Mouse (Mus musculus) midbrain, postnatal 0 days (tissue): ENCODE results near the gene Sept11. TPM values are rescaled to one million over a fixed set of nuclear protein-coding genes. Genes with fewer than 3 reads are reported as not detected.

ENCODE experiments used
- ATAC-seq: fragments of 200-750 bp; cut with Nextera tagmentation; 2 replicates; pipeline ENCODE4 v1.8.0; 2017; ENCODE audit warnings: moderate number of reproducible peaks, mild to moderate bottlenecking, moderate TSS enrichment, moderate library complexity; ENCODE audit not compliant: low FRiP score
- DNase-seq: peaks from one replicate; pipeline ENCODE4 v3.0.0-alpha.2; 2015; ENCODE audit warnings: low spot score
- H3K27ac ChIP-seq: fragments of 300-500 bp; sonication (generic); 2 replicates; pipeline ENCODE4 v1.5.1; 2014; ENCODE audit warnings: low read depth, mild to moderate bottlenecking, low read length, mixed read lengths
- H3K27me3 ChIP-seq: fragments of 300-500 bp; sonication (generic); 2 replicates; pipeline ENCODE4 v1.6.1; 2014; ENCODE audit warnings: low read length, control low read depth, mixed read lengths; ENCODE audit not compliant: insufficient read depth
- H3K36me3 ChIP-seq: fragments of 300-500 bp; sonication (generic); 2 replicates; pipeline ENCODE4 v1.6.1; 2014; ENCODE audit warnings: low read length, control low read depth, mixed read lengths; ENCODE audit not compliant: insufficient read depth
- H3K4me1 ChIP-seq: fragments of 300-500 bp; sonication (generic); 2 replicates; pipeline ENCODE4 v1.6.1; 2014; ENCODE audit warnings: mild to moderate bottlenecking, control low read depth, antibody characterized with exemption, low read length, mixed read lengths; ENCODE audit not compliant: insufficient read depth
- H3K4me2 ChIP-seq: fragments of 300-500 bp; sonication (generic); 2 replicates; pipeline ENCODE4 v1.6.1; 2014; ENCODE audit warnings: low read depth, mild to moderate bottlenecking, low read length, mixed read lengths; ENCODE audit not compliant: poor library complexity, severe bottlenecking
- H3K4me3 ChIP-seq: fragments of 300-500 bp; sonication (generic); 2 replicates; pipeline ENCODE4 v1.5.1; 2014; ENCODE audit warnings: low read depth, mild to moderate bottlenecking, low read length, moderate library complexity
- H3K9ac ChIP-seq: fragments of 300-500 bp; sonication (generic); replicated peaks from 2 replicates; pipeline ENCODE4 v1.6.1; 2014; ENCODE audit warnings: mild to moderate bottlenecking, low read length, moderate library complexity, mixed read lengths; ENCODE audit not compliant: poor library complexity, severe bottlenecking
- H3K9me3 ChIP-seq: fragments of 300-500 bp; sonication (generic); 2 replicates; pipeline ENCODE4 v1.6.1; 2016; ENCODE audit warnings: low read length, control low read depth
- CTCF ChIP-seq: IDR thresholded peaks from 2 replicates; pipeline ENCODE4 v1.5.1; 2016; ENCODE audit warnings: antibody characterized with exemption, mild to moderate bottlenecking
- WGBS: fragments of 180-500 bp; shearing (Covaris S2); extraction: QIAGEN DNeasy Blood & Tissue Kit; methylation state at CpG from one replicate; pipeline ENCODE4 v1.1.7; 2014; 5-methylcytosine and 5-hydroxymethylcytosine counted together
- polyA plus RNA-seq: library from polyadenylated mRNA; unstranded; fragments of >200 nt; fragmentation: Nextera tagmentation; extraction: Ambion mirVana; gene quantifications from 2 replicates; pipeline ENCODE4 v1.2.1, GENCODE M21; 2015
- total RNA-seq: library from RNA; depleted of rRNA; stranded (reverse); fragments of >200 nt; gene quantifications from 2 replicates; pipeline ENCODE4 v1.2.3, GENCODE M21; 2014

The Sept11 gene
- total and polyA plus RNA-seq, 2 experiments from 2014 or later: 95.9 to 96.0 TPM

DNA sequence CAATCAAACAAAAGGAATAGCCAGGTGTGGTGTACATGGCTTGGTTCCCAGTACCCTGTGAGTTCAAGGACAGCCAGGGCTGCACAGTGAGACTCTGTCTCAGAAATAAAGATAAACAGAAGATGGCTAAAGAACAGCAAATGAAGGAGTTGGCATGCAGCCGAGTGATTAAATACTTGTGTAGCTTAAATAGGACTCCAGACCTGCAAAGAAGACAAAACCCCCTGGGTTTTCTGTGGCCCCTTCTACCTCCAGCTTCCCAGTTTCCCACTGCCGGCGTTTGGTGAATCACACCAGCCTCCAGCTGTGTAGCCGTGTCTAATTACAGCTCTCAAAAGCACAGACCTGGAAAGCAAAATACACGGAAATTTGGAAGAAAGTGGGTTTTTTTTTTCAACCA lies 51.6 kb downstream of the Sept11 start:
- H3K27me3 ChIP-seq: no peaks in the 10 kb centered on the region
- WGBS: 17% methylated on average over 5 of the region's 5 CpGs
- H3K4me2 ChIP-seq: no peak overlapping the region
- H3K36me3 ChIP-seq: peaks cover 15% of the 10 kb centered on the region
- no peaks in the 10 kb centered on the region for H3K9me3 ChIP-seq
- TF ChIP-seq CTCF: no peak
- DNase-seq (no peak), ATAC-seq (no peak)
- H3K27ac ChIP-seq: no peak overlapping the region
- no peak overlapping the region for H3K9ac ChIP-seq
- no peak overlapping the region for H3K4me3 ChIP-seq
- no peaks in the 10 kb centered on the region; the same call in 1 of the 2 replicates for H3K4me1 ChIP-seq

DNA sequence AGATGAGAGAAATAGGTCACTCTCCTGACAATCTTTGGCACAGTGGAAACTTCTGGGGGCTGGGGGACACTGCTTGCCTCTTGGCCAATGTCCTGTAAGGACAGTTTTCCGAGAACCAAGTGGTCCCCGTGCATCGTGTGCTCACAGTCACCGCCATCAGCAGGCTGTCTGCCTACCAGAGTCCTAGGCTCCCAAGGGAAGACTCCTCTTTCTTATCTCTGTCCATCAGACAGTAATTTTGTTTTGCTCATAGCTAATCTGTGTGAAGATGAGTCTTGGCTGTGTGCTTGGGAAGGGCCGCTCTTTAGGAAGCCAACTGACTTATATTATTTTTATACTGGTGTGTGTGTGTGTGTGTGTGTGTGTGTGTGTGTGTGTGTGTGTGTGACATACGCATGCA lies 52.3 kb downstream of the Sept11 start:
- Histone ChIP-seq H3K36me3 (peaks cover 14% of the 10 kb centered on the region), H3K4me2 (no peak overlapping the region), H3K27ac (no peak overlapping the region), H3K9me3 (no peaks in the 10 kb centered on the region), H3K27me3 (no peaks in the 10 kb centered on the region), H3K4me3 (no peak overlapping the region), H3K4me1 (no peaks in the 10 kb centered on the region; the same call in 1 of the 2 replicates), H3K9ac (no peak overlapping the region)
- no peak for TF ChIP-seq CTCF
- ATAC-seq (no peak), DNase-seq (no peak)
- 80% methylated on average over 6 of the region's 6 CpGs for WGBS

DNA sequence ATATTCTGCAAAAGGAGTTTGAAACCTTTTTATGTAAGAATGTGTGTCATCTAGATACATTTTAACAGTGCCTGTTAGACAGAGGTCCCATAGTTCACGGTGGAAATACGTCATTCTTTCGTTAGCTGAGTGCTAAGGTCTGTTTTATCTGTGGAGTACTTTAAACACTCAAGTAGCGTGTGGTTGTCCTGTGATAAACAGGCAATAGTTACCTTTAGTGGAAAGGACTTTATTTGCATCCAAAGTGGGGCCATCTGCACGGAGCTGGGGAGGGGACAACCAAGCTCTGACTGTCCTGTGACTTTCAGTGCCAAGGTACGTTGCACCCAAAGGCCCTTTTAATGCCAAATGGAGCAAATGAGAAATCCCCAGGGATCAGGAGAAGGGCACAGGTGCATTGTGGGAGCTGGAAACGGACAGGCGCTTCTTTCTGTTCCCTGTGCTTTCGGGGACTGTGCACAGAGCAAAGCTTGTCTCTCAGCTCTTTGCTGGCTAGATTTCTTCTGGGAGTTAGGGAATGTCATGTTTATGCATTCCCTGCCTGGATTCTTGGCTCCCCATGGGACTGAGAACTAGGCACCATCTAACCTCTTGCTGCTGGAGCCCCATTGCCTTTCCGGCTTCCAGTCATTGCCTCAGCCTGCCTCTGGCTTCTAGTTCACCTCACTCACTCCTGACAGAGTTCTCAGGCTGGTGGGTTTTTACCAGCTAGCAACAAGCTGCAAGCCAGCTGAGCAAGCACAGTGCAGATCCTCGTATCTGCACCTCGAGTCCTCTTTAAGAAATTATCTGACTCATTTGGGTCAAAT lies 56.9 kb downstream of the Sept11 start:
- no peak overlapping the region for H3K9ac ChIP-seq
- no peak overlapping the region for H3K4me3 ChIP-seq
- H3K27ac ChIP-seq: no peak overlapping the region
- WGBS: 76% methylated on average over 12 of the region's 12 CpGs
- no peak for TF ChIP-seq CTCF
- no peaks in the 10 kb centered on the region for H3K9me3 ChIP-seq
- no peak for DNase-seq
- no peak overlapping the region for H3K4me2 ChIP-seq
- ATAC-seq: no peak
- 0 out of 2 replicates have a peak, but pooled peaks cover 3% of the 10 kb centered on the region for H3K36me3 ChIP-seq
- H3K4me1 ChIP-seq: no peaks in the 10 kb centered on the region
- H3K27me3 ChIP-seq: no peaks in the 10 kb centered on the region

DNA sequence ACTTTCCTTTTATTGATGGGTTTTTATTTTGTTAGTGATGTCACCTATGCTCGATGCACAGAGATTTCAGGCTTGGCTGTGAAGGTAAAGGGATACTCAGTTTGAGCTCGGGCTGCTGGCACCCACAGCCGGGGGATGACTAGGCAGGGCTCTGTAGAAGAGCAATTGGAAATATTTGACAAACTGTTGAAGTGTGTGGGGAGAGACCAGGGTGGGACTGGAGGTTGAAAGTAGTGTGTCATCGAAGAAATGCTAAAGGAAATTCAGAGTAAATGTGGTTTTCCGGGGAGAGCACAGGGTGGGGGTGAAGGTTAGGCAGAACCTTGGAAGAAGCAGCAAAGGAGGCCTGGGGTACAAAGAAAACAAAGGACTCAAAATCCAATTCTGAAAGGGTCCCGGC lies 58.7 kb downstream of the Sept11 start:
- no peak for ATAC-seq
- Histone ChIP-seq H3K27me3 (no peaks in the 10 kb centered on the region), H3K9ac (no peak overlapping the region), H3K4me1 (no peaks in the 10 kb centered on the region), H3K4me2 (no peak overlapping the region), H3K27ac (no peak overlapping the region), H3K36me3 (peaks cover 12% of the 10 kb centered on the region), H3K4me3 (no peak overlapping the region), H3K9me3 (no peaks in the 10 kb centered on the region)
- no peak for TF ChIP-seq CTCF
- no peak for DNase-seq
- WGBS: 70% methylated on average over 6 of the region's 6 CpGs

DNA sequence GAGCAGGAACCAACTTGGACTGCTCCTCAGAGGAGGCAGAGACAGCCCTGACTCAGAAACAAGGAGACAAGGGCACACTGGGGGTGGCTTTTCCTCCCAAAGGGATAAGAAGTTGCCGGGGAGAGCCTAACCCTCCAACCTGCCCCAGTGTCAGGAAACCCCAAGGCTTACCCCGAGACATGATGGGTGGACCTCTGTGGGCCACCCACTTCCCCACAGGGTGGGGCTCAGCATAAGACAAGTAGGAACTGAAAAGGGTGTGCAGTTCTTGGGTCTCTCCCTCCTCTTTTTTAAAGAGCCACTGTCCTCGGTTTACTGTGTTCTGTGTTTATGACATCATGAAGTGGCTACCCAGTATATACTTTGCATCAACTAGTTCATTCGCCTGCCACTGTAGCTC lies 59.2 kb downstream of the Sept11 start:
- no peak overlapping the region for H3K27ac ChIP-seq

DNA sequence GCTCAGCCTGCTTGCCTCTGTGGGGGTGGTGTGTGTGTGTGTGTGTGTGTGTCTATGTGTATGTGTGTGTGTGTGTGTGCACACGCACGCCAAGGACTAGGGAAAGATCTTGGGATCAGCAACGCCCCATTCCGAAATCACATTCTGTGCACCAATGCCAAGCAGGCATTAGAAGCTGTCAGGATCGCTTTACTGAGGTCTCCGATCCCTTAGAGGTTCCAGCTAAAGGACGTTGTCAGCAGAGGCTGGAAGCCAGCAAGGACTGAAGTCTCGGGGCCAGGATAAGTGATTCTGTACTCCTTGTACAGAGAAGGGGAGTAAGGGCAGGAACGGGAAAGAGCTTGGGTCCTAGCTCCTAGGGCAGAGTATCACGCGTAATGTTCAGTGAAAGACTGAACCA lies 61.2 kb downstream of the Sept11 start:
- Histone ChIP-seq H3K4me2 (no peak overlapping the region), H3K27me3 (no peaks in the 10 kb centered on the region), H3K4me3 (no peak overlapping the region), H3K9me3 (no peaks in the 10 kb centered on the region), H3K4me1 (no peaks in the 10 kb centered on the region), H3K27ac (no peak overlapping the region), H3K9ac (no peak overlapping the region), H3K36me3 (peaks cover 30% of the 10 kb centered on the region)
- TF ChIP-seq CTCF: no peak
- DNase-seq: no peak
- ATAC-seq: no peak
- 92% methylated on average over 11 of the region's 11 CpGs for WGBS

More for the DNA sequence above, 59.2 kb downstream of the Sept11 start:
- ATAC-seq: no peak
- Histone ChIP-seq H3K9ac (no peak overlapping the region), H3K9me3 (no peaks in the 10 kb centered on the region), H3K36me3 (peaks cover 15% of the 10 kb centered on the region), H3K27me3 (no peaks in the 10 kb centered on the region), H3K4me2 (no peak overlapping the region), H3K4me1 (no peaks in the 10 kb centered on the region), H3K4me3 (no peak overlapping the region)
- 87% methylated on average over 4 of the region's 4 CpGs for WGBS
- no peak for TF ChIP-seq CTCF
- no peak for DNase-seq
